Mouse (Mus musculus): Measurements from ENCODE around the gene Znrf3.

Gene Znrf3

DNA sequence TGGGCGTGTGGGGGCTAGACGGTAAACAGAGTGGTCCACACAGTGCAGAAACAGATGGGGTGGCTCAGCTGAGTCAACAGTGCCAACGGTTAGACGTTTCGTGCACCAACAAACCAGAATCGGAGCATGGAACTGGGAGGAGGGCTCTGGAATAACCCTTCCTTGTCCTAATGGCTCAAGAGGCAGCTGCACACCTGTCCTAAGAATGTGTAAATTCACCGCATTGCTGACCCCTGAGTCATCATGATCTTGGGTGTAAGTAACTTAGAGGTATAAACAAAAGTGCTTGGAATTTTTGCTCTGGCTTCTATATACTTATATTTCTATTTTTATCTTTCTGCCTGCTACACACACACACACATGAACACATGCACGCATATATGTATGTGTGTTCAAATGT, 202.5 kb downstream of the Znrf3 start:
- no peak for DNase-seq (ENCODE audit: low read depth, low spot score)

DNA sequence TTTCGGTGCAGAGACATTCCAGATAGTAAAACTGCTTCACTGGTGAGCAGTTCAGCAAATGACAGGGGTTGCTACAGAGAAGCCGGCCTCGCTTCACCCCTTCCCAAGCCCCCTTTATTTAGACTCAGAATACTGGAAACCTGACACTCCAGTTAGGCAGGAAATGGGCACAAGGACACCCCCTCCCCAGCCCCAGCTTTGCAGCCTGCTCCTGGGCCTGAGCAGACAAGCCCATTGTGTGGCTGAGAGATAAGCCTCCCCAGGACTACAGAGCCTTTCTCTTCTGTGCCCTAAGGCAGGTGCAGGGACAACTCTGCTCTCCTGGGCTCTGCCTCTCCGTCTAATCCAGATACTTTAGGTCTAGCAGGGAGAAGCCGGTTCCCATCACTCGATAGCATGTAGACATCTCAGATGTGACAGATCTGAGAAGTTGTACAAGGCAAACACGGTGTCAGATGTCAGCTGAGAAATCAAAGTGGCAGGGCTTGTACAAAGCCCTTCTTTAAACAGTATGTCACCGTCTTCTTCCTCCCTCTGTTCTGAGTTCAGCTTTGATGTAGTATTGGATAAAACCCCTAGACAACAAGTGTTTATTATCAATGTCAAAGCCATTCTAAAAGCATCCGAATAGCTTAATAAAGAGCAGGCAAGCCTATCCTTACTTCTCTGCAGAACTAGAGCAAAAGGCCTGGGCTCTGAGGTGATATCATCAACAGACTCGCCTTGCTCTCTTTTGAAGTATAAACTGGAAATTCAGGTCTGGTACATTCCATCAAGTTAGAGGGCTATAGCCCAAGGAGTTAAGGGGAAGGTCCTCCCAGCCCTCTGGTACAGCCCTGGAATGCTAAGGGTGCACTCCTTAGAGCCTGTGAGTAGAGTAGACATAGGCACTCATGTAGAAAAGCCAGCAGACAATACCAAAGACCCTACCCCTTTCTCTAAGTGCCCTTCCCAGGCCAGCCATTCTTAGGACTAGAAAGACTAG, 204.6 kb downstream of the Znrf3 start:
- no peak for DNase-seq (ENCODE audit: low read depth, low spot score)

All from A20 (cell line).